Mouse (Mus musculus): ENCODE results near the gene Picalm.

DNA sequence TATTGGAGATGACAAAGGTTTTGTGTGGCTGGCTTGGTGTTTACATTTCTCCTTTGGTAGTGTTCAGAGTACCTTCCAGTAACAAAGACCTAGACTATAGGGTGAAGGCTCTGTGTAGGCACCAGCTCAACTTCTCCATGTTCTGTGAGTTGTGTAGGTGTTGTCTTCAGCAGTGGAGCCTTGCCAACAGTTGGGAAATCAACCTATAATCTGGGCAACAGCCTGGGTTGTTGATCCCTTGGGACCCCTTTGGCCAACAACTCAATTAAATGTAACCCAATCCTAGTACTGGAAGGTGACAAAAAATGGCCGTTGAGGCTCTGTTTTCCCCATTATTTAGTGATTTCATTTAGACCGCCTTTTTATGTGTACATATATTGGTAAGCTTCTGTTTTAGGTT is 80.1 kb downstream of the Picalm start:
- no peak for TF ChIP-seq POLR2A (IDR thresholded peaks at IDR 0.05; ENCODE audit: control insufficient read depth, extremely low read depth, insufficient read depth, low read length, poor library complexity)
- no peak for TF ChIP-seq CTCF (IDR thresholded peaks at IDR 0.05; ENCODE audit: borderline replicate concordance, control insufficient read depth, extremely low read depth, insufficient read depth, low read length, poor library complexity)

Measured in thymus, adult 2 months (tissue).